Mouse (Mus musculus): Measurements from ENCODE around the gene Hnrnpf. TPM values are rescaled to one million over a fixed set of nuclear protein-coding genes. Genes with fewer than 3 reads are reported as not detected.
"Not testable (repeated sequence)": the region's sequence is repeated elsewhere in the genome, so short reads cannot be mapped to it uniquely, and the experiment has no call there.

Hnrnpf gene
- polyA plus RNA-seq (2015; fragmentation: Nextera tagmentation; extraction: Ambion mirVana): 424 and 511 TPM in 2 replicates

DNA sequence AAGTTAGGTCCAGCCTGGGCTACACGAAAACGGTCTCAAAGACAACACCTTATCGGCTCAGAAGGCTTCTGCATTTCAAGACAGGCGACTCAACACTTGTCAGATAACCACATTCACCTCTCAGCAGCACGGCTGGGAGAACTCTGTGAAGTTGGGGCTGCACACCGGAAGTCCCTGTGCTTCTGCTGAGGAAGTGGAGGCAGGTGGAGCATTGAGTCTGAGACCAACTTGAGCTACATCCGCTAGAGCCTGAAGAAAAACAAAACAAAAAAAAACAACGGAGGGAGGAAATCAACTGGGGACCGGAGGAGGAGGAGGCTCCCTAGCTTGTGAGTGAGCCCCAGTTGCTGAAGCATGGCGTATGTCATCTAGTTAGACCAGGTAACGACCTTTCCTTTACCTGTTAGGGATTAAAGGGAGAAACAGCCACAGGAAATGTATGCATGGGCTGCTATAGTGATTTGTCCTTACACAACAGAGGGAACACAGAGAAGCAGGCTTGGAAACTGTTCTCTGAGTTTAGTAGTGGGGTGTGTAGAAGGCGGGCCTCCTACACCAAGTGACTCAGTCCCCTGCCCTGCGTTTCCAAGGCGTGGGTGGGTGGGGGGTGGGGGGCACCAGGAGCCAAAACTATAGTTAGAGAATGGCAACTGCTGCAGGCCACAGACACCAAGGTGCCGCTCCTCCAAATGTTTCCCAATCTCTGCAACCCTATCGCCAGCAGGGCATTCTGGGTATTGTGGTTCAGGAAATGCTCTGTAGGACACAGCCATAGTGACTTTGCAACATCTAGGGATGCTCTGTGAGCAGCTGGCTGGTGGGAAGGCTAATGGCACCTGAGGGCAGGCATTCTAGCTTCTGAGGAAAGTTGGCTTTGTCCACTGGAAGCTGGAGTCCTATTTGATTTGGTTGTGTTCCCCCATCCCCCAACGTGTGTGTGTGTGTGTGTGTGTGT is at the start of gene Hnrnpf:
Hnrnpf (plus strand) TSS at position 199 of the 955 bp plus-strand sequence.
- Histone ChIP-seq H3K9me3 (replicated peaks) (no peaks in the 10 kb centered on the region), H3K4me2 (no peak within 1 kb of the TSS), H3K9ac (no peak within 1 kb of the TSS), H3K27ac (peak within 1 kb of the TSS; percentile 27; the same call in 1 of the 2 replicates), H3K4me3 (peak within 1 kb of the TSS; percentile 3; the same call in 1 of the 2 replicates), H3K4me1 (replicated peaks) (peaks cover 3% of the 10 kb centered on the region), H3K27me3 (no peaks in the 10 kb centered on the region), H3K36me3 (no peaks in the 10 kb centered on the region)
- 54% methylated on average over 17 of the region's 17 CpGs for WGBS
- peak; percentile 31; the same call in 1 of the 2 replicates for ATAC-seq (replicated peaks; ENCODE audit: insufficient number of reproducible peaks, insufficient read depth, low FRiP score, low read depth)

DNA sequence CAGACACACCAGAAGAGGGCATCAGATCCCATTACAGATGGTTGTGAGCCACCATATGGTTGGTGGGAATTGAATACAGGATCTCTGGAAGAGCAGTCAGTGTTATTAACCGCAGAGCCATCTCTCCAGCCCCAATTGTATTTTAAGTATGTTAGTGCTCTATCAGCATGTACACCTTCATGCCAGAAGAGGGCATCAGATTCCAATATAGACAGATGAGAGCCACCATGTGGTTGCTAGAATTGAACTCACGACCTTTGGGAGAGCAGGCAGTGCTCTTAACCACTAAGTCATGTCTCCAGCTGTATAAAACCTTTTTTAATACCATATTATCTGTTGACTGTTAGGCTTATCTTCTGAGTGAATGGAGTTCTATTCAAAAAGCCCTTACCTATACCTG is 48.4 kb upstream of the Hnrnpf start:
- ATAC-seq (replicated peaks; ENCODE audit: insufficient number of reproducible peaks, insufficient read depth, low FRiP score, low read depth): no peak
- WGBS: 52% methylated on average over 2 of the region's 2 CpGs

DNA sequence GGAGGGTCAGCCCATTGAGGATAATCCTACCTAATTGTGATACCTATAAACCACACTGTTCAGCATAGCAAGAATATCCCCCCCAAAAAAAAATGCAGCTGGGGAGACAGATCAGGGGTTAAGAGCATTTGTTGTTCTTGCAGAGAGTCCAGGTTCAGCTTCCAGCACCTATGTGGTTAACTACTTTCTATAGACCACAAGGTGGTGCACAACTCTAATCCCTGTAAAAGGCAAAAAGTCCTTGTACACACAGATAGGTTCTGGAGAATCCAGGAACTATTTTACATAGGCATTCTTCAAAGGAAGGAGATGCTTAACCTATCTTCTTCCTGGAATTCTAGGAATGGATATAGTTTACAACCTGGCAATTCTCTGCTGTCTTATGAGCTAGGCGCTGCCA is 42.1 kb upstream of the Hnrnpf start:
- Histone ChIP-seq H3K4me3 (no peak overlapping the region), H3K4me1 (replicated peaks) (peaks cover 1% of the 10 kb centered on the region; the same call in 1 of the 2 replicates), H3K27ac (no peak overlapping the region), H3K9me3 (replicated peaks) (no peaks in the 10 kb centered on the region), H3K4me2 (no peak overlapping the region), H3K36me3 (no peaks in the 10 kb centered on the region), H3K9ac (no peak overlapping the region), H3K27me3 (no peaks in the 10 kb centered on the region)
- ATAC-seq (replicated peaks; ENCODE audit: insufficient number of reproducible peaks, insufficient read depth, low FRiP score, low read depth): no peak
- 83% methylated on average over 1 of the region's 1 CpGs for WGBS

More for the DNA sequence above, 48.4 kb upstream of the Hnrnpf start:
- peaks cover 16% of the 10 kb centered on the region for H3K36me3 ChIP-seq
- H3K4me2 ChIP-seq: no peak overlapping the region
- no peak overlapping the region for H3K27ac ChIP-seq
- H3K4me1 ChIP-seq (replicated peaks): no peaks in the 10 kb centered on the region
- H3K9ac ChIP-seq: no peak overlapping the region
- H3K27me3 ChIP-seq: no peaks in the 10 kb centered on the region
- no peaks in the 10 kb centered on the region for H3K9me3 ChIP-seq (replicated peaks)
- no peak overlapping the region for H3K4me3 ChIP-seq

DNA sequence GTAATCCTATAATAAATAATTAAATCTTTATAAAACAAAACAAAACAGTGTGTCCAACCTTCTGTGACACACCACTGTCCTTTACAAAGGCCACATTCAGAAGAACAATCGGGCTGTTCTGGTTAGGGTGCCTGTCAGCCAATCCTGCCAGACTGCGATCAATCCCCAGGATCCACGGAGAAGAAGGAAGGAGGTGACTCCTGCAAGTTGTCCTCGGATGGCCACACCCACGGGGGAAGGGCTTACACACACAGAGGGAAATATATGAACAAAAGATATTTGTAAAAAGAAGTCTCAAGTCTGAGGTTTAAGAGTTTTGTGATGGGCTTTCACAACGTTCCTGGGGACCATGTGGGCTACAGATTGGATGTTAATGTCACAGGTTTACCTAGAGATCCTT is 38.3 kb upstream of the Hnrnpf start, which contains the start of gene Zfp239:
Zfp239 (plus strand) TSS at position 253 of the 400 bp plus-strand sequence.
- Histone ChIP-seq H3K9me3 (replicated peaks) (no peaks in the 10 kb centered on the region), H3K27ac (no peak within 1 kb of the TSS), H3K9ac (peak within 1 kb of the TSS; percentile 61), H3K27me3 (no peaks in the 10 kb centered on the region), H3K4me2 (peak within 1 kb of the TSS; percentile 97), H3K4me3 (peak within 1 kb of the TSS; percentile 72), H3K4me1 (replicated peaks) (peaks cover 7% of the 10 kb centered on the region; the same call in 1 of the 2 replicates), H3K36me3 (no peaks in the 10 kb centered on the region)
- WGBS: 62% methylated on average over 6 of the region's 6 CpGs
- no peak for ATAC-seq (replicated peaks; ENCODE audit: insufficient number of reproducible peaks, insufficient read depth, low FRiP score, low read depth)

DNA sequence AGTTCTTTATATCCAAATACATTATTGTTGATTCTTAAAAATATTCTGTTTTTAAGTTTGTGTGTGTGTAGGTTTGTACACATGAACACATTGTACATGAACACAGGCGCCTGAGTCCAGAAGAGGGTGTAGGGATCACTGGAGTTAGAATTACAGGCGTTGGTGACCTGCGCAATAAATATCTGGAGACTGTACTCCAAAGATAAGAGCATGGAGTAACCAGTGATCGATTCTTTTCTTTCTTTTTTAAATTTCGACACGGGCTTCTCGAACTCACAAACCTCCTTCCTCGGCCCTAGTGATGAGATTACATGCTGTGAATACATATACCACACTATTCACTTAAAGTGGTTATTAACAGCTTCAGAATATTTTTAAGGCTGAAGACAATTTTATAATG is 37.7 kb upstream of the Hnrnpf start:
- no peak for ATAC-seq (replicated peaks; ENCODE audit: insufficient number of reproducible peaks, insufficient read depth, low FRiP score, low read depth)
- Histone ChIP-seq H3K4me1 (replicated peaks) (peaks cover 7% of the 10 kb centered on the region; the same call in 1 of the 2 replicates), H3K4me2 (peak overlapping the region; percentile 97)

DNA sequence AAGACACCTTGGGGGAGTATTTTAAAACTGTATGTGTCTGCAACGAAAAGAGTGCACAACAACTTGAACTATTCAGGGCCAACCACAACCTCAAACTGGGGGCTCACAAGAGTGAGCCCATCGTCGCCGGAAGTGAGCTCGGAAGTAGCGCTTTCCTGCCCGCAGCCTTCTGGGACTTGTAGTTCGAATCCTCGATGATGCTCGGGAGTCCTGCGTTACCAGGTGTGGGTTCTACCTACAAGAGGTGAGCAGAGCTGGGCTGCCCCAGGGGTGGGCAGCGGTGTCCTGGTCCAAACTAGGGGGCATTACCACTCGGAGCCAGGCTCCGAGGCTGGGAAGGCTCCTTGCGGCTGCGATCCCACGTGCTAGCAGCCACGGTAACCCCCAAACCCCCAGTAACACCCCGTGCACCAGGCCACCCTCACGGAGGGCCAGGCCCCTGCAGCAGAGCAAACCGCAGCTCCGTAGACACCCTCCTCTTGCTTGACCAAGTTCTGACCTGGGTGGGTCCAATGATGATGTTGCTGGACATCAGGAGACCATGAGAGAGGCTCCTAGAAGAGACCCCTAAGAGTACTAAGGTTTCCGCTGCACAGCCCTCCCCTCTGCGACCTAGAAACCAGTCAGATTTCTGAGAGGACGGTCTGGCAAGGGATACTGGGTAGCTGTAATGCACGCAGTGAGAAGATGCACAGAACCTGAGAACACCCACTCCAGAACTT is 37.1 kb upstream of the Hnrnpf start:
- Histone ChIP-seq H3K27me3 (no peaks in the 10 kb centered on the region), H3K4me2 (peak overlapping the region; percentile 97), H3K36me3 (no peaks in the 10 kb centered on the region), H3K27ac (no peak overlapping the region), H3K9ac (peak overlapping the region; percentile 61), H3K4me1 (replicated peaks) (peaks cover 7% of the 10 kb centered on the region; the same call in 1 of the 2 replicates), H3K9me3 (replicated peaks) (no peaks in the 10 kb centered on the region), H3K4me3 (peak overlapping the region; percentile 72)
- 0 out of 2 replicates have a peak, but pooled peaks have one; percentile 35 for ATAC-seq (replicated peaks; ENCODE audit: insufficient number of reproducible peaks, insufficient read depth, low FRiP score, low read depth)
- WGBS: 3% methylated on average over 26 of the region's 26 CpGs

More for the DNA sequence above, 37.7 kb upstream of the Hnrnpf start:
- no peaks in the 10 kb centered on the region for H3K27me3 ChIP-seq
- 67% methylated on average over 8 of the region's 8 CpGs for WGBS
- no peak overlapping the region for H3K9ac ChIP-seq
- peak overlapping the region; percentile 72 for H3K4me3 ChIP-seq
- no peaks in the 10 kb centered on the region for H3K36me3 ChIP-seq
- H3K9me3 ChIP-seq (replicated peaks): no peaks in the 10 kb centered on the region
- no peak overlapping the region for H3K27ac ChIP-seq

DNA sequence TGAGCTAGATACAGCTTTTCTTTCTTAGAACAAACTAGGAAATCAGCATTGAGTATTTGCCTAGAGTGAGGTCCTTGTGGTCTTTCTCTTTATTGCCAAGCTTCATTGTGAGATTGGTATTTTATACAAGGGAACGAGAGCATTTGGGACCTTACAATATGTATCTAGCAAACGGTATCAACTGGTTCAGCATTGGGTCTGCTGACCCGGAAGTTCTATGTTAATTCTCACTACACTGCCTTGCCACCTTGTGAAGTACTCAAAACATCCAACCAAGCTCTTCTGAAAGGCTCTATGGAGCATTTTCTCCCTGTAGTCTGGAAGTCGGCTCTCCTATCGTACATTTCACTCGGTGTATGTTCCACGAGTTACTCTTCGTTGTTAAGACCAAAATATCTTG is 36.4 kb upstream of the Hnrnpf start:
- Histone ChIP-seq H3K36me3 (no peaks in the 10 kb centered on the region), H3K4me2 (peak overlapping the region; percentile 97), H3K9me3 (replicated peaks) (no peaks in the 10 kb centered on the region), H3K4me3 (no peak overlapping the region), H3K27ac (no peak overlapping the region), H3K9ac (no peak overlapping the region), H3K27me3 (no peaks in the 10 kb centered on the region), H3K4me1 (replicated peaks) (peaks cover 7% of the 10 kb centered on the region; the same call in 1 of the 2 replicates)
- ATAC-seq (replicated peaks; ENCODE audit: insufficient number of reproducible peaks, insufficient read depth, low FRiP score, low read depth): no peak
- WGBS: 90% methylated on average over 8 of the region's 8 CpGs

DNA sequence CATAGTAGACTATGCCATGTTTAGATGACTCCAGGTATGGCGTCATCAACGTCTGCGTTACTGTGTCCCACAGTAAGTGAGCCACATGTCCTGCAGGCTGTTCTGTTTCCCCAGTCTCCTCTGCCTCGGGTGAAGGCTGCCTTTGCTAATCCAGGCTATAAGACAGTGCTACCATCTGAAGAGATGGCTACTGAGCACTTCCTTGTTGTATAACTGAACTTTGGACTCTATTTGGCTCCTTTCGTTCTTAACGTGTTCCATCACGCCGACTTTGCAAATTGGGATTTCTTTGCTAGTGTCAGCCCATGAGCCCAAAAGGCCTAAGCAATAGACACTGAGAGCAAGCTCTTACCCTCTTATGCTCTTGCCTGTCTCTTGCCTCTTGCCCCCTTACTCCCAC is 31.9 kb upstream of the Hnrnpf start:
- H3K9me3 ChIP-seq (replicated peaks): no peaks in the 10 kb centered on the region
- H3K27me3 ChIP-seq: no peaks in the 10 kb centered on the region
- H3K4me1 ChIP-seq (replicated peaks): peaks cover 3% of the 10 kb centered on the region; the same call in 1 of the 2 replicates
- 88% methylated on average over 8 of the region's 8 CpGs for WGBS
- H3K4me3 ChIP-seq: no peak overlapping the region
- no peaks in the 10 kb centered on the region for H3K36me3 ChIP-seq
- H3K9ac ChIP-seq: no peak overlapping the region
- no peak for ATAC-seq (replicated peaks; ENCODE audit: insufficient number of reproducible peaks, insufficient read depth, low FRiP score, low read depth)
- no peak overlapping the region for H3K4me2 ChIP-seq
- no peak overlapping the region for H3K27ac ChIP-seq

DNA sequence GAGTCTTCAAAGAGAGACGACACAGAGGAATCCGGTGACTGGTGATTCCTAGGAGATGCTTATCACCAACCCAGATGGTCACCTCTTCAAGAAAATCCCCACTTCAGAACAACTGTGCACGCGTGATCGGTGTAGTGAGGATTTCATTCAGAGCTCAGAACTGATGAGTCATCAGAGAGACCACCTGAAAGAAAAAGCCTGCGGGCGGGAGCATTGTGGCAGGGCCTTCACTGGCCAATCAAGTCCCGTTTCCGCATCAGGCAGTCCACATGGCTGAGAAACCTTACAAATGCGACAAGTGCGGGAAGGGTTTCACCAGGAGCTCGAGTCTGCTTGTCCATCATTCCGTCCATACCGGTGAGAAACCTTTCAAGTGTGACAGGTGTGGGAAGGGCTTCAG is 29.1 kb upstream of the Hnrnpf start:
- Histone ChIP-seq H3K27me3 (no peaks in the 10 kb centered on the region), H3K36me3 (no peaks in the 10 kb centered on the region), H3K4me2 (no peak overlapping the region), H3K4me1 (replicated peaks) (no peaks in the 10 kb centered on the region), H3K9me3 (replicated peaks) (no peaks in the 10 kb centered on the region), H3K4me3 (no peak overlapping the region), H3K9ac (no peak overlapping the region), H3K27ac (no peak overlapping the region)
- no peak for ATAC-seq (replicated peaks; ENCODE audit: insufficient number of reproducible peaks, insufficient read depth, low FRiP score, low read depth)
- WGBS: 66% methylated on average over 14 of the region's 14 CpGs

DNA sequence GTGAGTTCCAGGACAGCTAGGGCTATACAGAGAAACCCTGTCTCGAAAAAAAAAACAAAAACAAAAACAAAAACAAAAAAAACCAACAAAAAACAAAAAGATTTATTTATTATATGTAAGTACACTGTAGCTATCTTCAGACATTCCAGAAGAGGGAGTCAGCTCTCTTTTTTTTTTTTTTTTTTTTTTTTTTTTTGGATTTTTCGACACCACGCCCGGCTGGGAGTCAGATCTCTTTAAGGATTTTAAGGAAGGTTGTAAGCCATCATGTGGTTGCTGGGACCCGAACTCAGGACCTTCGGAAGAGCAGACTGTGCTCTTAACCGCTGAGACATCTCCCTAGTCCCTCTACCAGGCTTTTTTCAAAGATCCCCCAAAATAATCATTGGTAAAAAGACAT is 26.7 kb upstream of the Hnrnpf start:
- not testable (repeated sequence) for H3K4me3 ChIP-seq; H3K4me1 ChIP-seq (replicated peaks); ATAC-seq (replicated peaks; ENCODE audit: insufficient number of reproducible peaks, insufficient read depth, low FRiP score, low read depth); H3K9me3 ChIP-seq (replicated peaks); H3K27me3 ChIP-seq; H3K4me2 ChIP-seq; H3K27ac ChIP-seq; H3K36me3 ChIP-seq; H3K9ac ChIP-seq
- 79% methylated on average over 7 of the region's 7 CpGs for WGBS

DNA sequence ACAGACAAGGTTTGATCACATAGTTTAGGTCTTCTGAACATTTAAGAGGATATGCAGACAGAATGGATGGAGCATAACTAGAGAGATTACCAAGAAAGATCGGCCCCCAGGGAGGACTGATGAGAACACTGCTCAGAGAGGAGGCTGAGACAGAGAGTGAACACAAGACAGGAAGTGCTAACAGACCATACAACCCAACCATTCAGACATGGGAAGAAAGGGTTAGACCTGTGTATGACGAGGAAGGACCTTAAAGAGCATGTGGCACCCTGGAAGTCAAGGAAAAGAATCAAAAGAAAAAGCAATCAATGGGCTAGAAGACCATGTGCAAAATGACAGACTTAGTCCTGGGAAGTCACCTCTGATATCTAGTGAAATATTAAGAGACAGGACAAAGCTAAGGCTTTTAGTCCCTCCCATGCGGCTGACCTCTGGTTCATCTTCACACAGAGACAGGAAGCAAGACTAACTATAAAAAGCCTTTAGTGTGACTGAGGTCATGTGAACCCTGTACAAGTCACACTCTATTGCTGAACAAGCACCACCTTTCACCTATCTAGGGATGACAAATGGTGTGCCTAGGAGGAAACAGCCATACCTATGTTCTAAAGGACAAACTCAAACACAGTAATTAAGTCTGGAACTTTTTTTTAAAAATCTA is 25.4 kb upstream of the Hnrnpf start:
- H3K9me3 ChIP-seq (replicated peaks): no peaks in the 10 kb centered on the region
- H3K4me3 ChIP-seq: no peak overlapping the region
- no peak overlapping the region for H3K4me2 ChIP-seq
- no peak overlapping the region for H3K27ac ChIP-seq
- WGBS: 76% methylated on average over 3 of the region's 3 CpGs
- no peaks in the 10 kb centered on the region for H3K36me3 ChIP-seq
- H3K9ac ChIP-seq: no peak overlapping the region
- H3K4me1 ChIP-seq (replicated peaks): 0 out of 2 replicates have a peak, but pooled peaks cover 3% of the 10 kb centered on the region
- no peak for ATAC-seq (replicated peaks; ENCODE audit: insufficient number of reproducible peaks, insufficient read depth, low FRiP score, low read depth)
- no peaks in the 10 kb centered on the region; the same call in 1 of the 2 replicates for H3K27me3 ChIP-seq

Measured in heart, embryonic 15.5 days (tissue).